Mouse (Mus musculus) neutrophil, adult 5-6 weeks (primary cell): Measurements from ENCODE around the gene Cog7. TPM values are rescaled to one million over a fixed set of nuclear protein-coding genes. Genes with fewer than 3 reads are reported as not detected.

ENCODE experiments used
- ATAC-seq: fragments of 151-379, 151-347 bp; 2 replicates; pipeline ENCODE4 v1.8.0; 2017; ENCODE audit warnings: mild to moderate bottlenecking, moderate TSS enrichment; ENCODE audit not compliant: insufficient number of reproducible peaks, poor library complexity, low FRiP score, severe bottlenecking; ENCODE audit errors: extremely low read depth
- total RNA-seq: library from RNA; stranded (forward); fragments of 200-1000 nt; gene quantifications from 2 replicates; pipeline ENCODE4 v1.2.3, GENCODE M21; 2017

Cog7 gene
- total RNA-seq, 1 experiment from 2014 or later: 9.5 TPM

DNA sequence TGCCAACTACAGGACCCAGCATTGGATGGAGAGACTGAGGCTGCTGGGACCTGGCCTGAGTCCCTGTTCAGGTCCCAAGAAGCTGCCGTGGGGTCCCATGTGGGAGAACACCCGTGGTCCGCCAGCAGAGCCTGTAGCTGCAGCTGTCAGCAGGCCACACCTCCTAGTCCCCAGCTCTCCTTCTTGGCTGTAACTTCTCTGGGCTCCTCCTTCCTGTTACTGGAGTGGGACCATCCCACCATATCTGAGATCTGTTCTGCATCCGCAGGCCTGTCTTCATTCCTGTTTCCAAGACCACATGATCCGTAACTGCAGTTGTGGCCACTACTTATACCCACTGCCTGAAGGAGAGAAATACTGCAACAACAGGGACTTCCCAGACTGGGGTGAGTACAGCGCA lies 67.6 kb downstream of the Cog7 start:
- ATAC-seq: no peak

GRCm38 (mm10) chr7:121912250-121912649 lies 69.3 kb downstream of the Cog7 start:
- no peak for ATAC-seq

- ATAC-seq: no peak
These were observed 74.6 kb downstream of the Cog7 start for GRCm38 (mm10) chr7:121906879-121907278.

DNA sequence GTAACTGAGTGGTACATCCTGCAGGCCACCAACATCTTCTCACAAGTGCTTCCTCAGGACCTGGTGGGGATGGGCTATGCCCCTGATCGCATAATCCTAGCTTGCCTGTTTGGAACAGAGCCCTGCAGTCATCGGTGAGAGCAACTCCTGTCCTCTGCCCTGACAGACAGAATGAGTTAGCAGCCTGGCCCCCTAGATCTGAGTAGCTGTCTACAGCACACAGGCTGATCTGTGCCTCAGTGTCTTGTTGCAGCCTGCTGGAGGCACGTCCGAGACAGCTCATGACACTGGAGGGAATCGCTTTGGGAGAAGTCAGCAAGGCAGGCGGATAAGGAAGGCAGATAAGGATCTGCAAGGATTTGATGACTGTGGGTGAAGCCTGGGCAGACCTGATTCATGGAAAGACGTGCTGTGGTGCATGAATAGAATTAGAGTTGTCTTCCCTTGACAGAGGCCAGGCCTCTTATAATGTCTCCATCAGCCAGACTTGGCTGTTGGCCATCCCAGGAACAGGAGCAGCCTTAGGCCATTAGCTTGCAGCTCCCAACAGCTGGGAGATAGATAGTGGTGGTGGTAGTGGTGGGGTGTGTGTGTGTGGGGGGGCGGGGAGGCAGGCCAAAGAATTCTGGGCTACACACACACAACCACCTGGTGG lies 78.6 kb downstream of the Cog7 start:
- no peak for ATAC-seq

DNA sequence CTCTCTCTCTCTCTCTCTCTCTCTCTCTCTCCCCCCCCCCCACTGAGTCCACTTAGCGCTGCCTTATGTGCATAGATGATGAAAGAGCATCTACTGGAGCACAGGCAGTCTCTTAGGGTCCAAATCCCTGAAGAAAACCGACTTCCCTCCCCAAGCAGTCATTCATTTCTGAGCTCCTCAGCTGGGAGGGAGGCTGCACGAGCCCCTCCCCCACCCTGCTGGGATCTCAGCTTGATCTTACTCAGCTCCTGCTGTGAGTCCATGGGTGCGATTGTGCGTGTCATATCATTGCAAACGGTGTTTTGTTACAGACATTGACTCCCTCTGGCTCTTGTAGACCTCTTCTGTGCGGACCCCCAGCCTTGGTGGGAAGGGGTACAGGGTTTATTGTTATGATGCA lies 81.6 kb downstream of the Cog7 start:
- ATAC-seq: no peak

DNA sequence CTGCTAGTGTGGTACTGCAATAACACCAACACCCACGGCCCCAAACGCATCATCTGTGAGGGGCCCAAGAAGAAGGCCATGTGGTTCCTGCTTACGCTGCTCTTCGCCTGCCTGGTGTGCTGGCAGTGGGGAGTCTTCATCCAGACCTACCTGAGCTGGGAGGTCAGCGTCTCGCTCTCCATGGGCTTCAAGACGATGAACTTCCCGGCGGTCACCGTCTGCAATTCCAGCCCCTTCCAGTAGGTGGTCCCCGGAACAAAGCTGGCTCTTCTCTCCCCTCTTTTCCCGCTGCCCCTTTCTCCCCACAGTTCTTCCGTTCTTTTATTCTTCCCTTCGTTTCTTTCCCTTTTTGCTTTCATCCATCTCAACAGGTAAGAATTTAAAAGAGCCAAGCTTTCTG lies 82.2 kb downstream of the Cog7 start:
- no peak for ATAC-seq

DNA sequence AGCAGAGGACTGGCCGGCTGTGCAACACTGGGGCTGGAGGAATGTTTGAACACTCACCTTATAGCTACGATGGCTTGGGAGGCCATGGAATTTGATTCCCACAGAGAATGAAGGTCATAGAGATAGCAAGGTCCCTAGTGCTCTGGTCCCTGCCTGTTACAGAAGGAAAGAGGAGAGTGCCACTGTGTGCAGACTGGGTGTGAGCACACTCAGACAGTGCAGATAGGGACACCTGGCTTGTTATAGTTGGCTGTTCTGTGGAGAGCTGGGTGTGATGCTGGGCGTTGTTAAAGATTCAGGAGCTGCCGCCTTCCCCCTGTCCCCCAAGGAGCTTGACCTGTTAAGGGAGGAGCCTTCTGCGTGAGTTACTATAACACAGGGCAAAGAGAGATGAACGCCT lies 84.8 kb downstream of the Cog7 start:
- no peak for ATAC-seq

- ATAC-seq: no peak
These were observed 90.7 kb downstream of the Cog7 start for GRCm38 (mm10) chr7:121890636-121891360.

DNA sequence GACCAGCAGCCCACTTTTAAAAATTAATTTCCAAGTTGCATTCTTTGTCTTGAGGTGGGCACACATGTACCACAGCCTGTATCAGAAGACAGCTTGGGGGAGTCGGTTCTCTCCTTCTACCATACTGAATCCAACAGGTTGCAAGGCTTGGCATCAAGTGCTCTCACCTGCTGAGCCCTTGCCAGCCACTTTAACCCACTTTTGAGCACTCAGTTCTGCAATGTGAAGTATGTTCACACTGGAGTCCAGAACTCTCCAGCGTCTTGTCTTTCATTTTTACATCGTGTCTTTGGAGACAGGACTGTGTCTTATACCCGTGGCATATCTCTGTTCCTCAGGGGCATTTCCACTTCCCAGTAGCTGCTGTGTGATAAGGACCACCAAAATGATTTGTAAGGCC lies 101.3 kb downstream of the Cog7 start:
- ATAC-seq: no peak

- no peak for ATAC-seq
These were observed 106.7 kb downstream of the Cog7 start for GRCm38 (mm10) chr7:121874784-121875183.

GRCm38 (mm10) chr7:121873998-121874397 lies 107.5 kb downstream of the Cog7 start:
- ATAC-seq: no peak

DNA sequence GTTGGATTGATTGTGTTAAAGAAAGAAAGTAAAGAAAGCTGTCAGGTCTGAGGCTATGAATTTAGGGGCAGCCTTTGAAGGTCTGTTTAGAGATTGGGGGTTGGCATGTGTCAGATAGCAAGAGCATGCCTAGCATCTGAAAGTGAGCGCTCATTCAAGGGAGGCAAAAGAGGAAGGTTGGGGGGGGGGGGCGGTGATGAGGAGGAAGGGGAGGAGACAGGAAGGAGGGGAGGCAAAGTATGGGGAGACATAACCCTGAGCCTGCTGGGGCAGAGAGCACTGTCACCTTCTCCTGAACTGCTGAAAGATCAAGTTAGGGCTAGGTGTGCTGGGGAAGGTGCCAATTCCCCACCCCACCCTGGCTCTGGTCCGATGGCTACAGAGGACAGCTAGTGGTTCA lies 109.9 kb downstream of the Cog7 start:
- no peak for ATAC-seq

GRCm38 (mm10) chr7:121864858-121865585 lies 116.5 kb downstream of the Cog7 start, which contains the start of gene Scnn1b:
Gene Scnn1b (plus strand): TSS chr7:121865038.
- ATAC-seq: no peak

GRCm38 (mm10) chr7:121858939-121859338 lies 122.6 kb downstream of the Cog7 start:
- ATAC-seq: no peak

DNA sequence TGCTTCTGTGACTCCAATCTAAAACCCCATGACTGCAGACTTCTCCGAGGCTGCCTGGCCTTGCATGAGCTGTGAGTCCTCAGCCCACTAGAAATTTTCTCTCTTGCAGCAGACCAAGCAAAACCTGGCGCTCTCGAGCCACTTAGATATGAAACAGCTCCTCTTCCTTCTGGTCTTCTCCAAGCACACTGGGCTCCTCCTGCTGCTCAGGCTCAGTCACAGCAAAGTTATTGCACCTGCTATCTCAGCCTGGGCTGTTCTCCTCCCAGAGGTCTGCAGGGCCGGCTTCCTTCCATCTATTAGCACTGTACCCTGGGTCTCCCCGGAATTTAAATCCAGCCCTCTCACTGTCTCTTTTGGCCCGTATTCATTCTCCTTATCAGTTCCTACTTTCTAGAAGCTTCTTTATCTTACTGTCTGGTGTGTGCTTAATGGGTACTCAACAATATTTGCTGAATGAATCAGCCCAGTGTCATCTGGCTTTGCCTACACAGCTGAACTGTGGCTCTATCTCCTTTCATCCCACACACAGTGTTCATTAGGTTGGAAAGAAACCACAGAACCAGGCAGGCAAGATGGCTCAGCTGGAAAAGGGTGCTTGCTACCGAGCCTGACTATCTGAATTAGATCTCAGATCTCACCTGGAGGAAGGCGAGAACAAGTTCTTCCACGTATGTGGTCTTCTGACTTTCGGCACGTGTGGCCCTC lies 124.2 kb downstream of the Cog7 start:
- ATAC-seq: no peak

DNA sequence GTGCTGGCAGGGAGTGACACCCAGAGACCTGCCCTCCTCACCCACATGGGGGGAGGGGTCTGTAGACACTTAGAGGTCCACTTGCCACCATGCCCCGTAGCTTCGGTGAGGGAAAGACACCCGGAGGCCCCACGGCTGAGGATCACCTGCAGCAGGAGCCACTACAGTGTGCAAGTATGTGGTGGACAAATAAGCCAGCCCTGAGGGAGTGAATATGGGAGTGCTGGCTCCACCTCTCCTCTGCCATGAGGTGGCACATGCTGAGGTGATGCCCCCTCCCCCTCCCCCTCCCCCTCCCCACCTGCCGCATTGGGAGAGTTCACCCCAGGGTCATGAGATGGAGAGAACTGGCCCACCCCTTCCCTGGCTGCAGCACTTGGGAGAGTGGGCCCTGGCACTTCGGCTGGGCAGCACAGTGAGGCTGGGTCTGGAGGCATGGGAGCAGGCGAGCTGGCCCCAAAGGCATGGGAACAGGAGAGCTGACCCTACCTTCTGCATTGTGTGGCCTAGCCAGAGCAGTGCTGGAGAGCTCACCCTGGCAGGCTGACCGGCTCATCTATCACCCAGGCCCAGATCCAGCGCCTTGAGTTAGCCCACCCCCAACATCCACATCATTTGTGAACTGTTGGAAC lies 132.9 kb downstream of the Cog7 start:
- ATAC-seq: no peak

DNA sequence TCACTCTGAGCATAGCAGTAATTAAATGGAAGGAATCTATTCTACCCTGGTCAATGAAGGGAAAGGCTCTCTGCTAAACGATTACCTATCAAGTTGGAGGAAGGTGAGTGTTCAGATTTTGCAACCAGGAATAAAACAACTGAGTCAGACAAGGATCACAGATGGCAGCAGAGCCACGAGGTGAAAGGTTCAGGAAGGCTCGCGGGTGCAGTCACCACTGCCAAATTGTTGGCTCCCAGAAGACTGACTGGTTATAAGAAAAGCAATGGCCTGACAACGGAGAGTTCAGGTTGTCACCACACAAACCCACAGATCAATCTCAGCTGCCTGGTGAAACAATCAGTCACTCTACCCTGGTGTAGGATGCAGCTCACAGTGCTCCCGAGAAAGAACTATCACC lies 135.5 kb downstream of the Cog7 start:
- ATAC-seq: no peak

DNA sequence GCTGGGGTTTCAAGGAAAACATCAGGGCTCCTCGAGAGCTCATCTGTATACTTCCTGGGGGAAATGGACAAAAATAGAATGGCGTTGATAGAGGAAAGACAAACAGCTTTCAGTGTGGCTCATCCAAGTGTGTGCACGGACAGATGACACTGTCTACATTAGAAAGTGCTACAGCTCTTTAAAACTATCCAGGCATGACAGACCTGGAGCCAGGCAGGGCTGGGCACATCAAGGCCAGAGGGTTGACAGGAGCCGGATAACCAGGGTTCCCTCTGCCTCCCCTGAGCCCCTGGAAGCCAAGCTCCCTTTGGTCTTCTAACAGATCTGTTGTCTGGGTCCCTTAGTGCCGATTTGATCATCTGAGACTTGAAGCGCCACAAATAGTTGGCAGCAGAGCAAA lies 139.3 kb downstream of the Cog7 start:
- ATAC-seq: no peak

GRCm38 (mm10) chr7:121840810-121841209 lies 140.7 kb downstream of the Cog7 start:
- no peak for ATAC-seq
